Mouse (Mus musculus) megakaryocyte, embryonic 14.5 days (primary cell): ENCODE measurements around the gene Golga2.

Experiments
- FLI1 ChIP-seq: IDR thresholded peaks from 2 replicates; pipeline ENCODE4 v1.6.1; 2012; ENCODE audit warnings: low read length, inconsistent platforms, mixed read lengths
- GATA1 ChIP-seq: IDR thresholded peaks from 3 replicates; pipeline ENCODE4 v1.6.1; 2012; ENCODE audit warnings: mixed read lengths, low read length, inconsistent platforms, borderline replicate concordance

GRCm38 (mm10) chr2:32351471-32351961, 64.3 kb downstream of the Golga2 start:
- TF ChIP-seq GATA1 (no peak), FLI1 (no peak)
